Mouse (Mus musculus): ENCODE measurements around the gene Eya3. TPM values are rescaled to one million over a fixed set of nuclear protein-coding genes. Genes with fewer than 3 reads are reported as not detected.
"Not testable (repeated sequence)": the region's sequence is repeated elsewhere in the genome, so short reads cannot be mapped to it uniquely, and the experiment has no call there.

Gene Eya3
- 37.1 and 41.0 TPM in 2 replicates for polyA plus RNA-seq (2014; fragmentation: Nextera tagmentation; extraction: Ambion mirVana)

GRCm38 (mm10) chr4:132638461-132639190, at the start of gene Eya3:
Gene Eya3, plus strand, starts transcription at chr4:132638987.
- peak within 1 kb of the TSS; percentile 96 for H3K4me3 ChIP-seq (ENCODE audit: low read depth, low read length)
- no peak within 1 kb of the TSS for H3K27ac ChIP-seq (replicated peaks; ENCODE audit: low read depth, low read length)
- H3K36me3 ChIP-seq (replicated peaks; ENCODE audit: control insufficient read depth, insufficient read depth, low read depth, low read length): no peaks in the 10 kb centered on the region
- no peaks in the 10 kb centered on the region for H3K9me3 ChIP-seq (replicated peaks; ENCODE audit: control insufficient read depth, low read length)
- peak within 1 kb of the TSS; percentile 82 for H3K9ac ChIP-seq (replicated peaks; ENCODE audit: low read length)
- H3K4me2 ChIP-seq (ENCODE audit: low read depth, low read length): peak within 1 kb of the TSS; percentile 72
- DNase-seq (ENCODE audit: low spot score): peak; percentile 99
- ATAC-seq (replicated peaks; ENCODE audit: insufficient number of reproducible peaks, low FRiP score, low TSS enrichment, low read depth): peak; percentile 98
- no peaks in the 10 kb centered on the region for H3K4me1 ChIP-seq (ENCODE audit: control insufficient read depth, insufficient read depth, low read length)
- 1% methylated on average over 41 of the region's 41 CpGs for WGBS
- no peaks in the 10 kb centered on the region for H3K27me3 ChIP-seq (ENCODE audit: control insufficient read depth, insufficient read depth, low read length)

GRCm38 (mm10) chr4:132590642-132591041, 48.1 kb upstream of the Eya3 start:
- no peak overlapping the region for H3K4me3 ChIP-seq (ENCODE audit: low read depth, low read length)
- no peak overlapping the region for H3K27ac ChIP-seq (replicated peaks; ENCODE audit: low read depth, low read length)
- no peaks in the 10 kb centered on the region for H3K4me1 ChIP-seq (ENCODE audit: control insufficient read depth, insufficient read depth, low read length)
- DNase-seq (ENCODE audit: low spot score): no peak
- H3K4me2 ChIP-seq (ENCODE audit: low read depth, low read length): no peak overlapping the region
- ATAC-seq (replicated peaks; ENCODE audit: insufficient number of reproducible peaks, low FRiP score, low TSS enrichment, low read depth): no peak
- no peaks in the 10 kb centered on the region for H3K27me3 ChIP-seq (ENCODE audit: control insufficient read depth, insufficient read depth, low read length)
- no peaks in the 10 kb centered on the region for H3K36me3 ChIP-seq (replicated peaks; ENCODE audit: control insufficient read depth, insufficient read depth, low read depth, low read length)
- H3K9me3 ChIP-seq (replicated peaks; ENCODE audit: control insufficient read depth, low read length): no peaks in the 10 kb centered on the region
- no peak overlapping the region for H3K9ac ChIP-seq (replicated peaks; ENCODE audit: low read length)
- WGBS: 83% methylated on average over 10 of the region's 10 CpGs

GRCm38 (mm10) chr4:132592958-132593357, 45.8 kb upstream of the Eya3 start:
- Histone ChIP-seq H3K4me2 (ENCODE audit: low read depth, low read length) (no peak overlapping the region), H3K4me3 (ENCODE audit: low read depth, low read length) (no peak overlapping the region), H3K9me3 (replicated peaks; ENCODE audit: control insufficient read depth, low read length) (no peaks in the 10 kb centered on the region), H3K27ac (replicated peaks; ENCODE audit: low read depth, low read length) (no peak overlapping the region), H3K4me1 (ENCODE audit: control insufficient read depth, insufficient read depth, low read length) (no peaks in the 10 kb centered on the region), H3K36me3 (replicated peaks; ENCODE audit: control insufficient read depth, insufficient read depth, low read depth, low read length) (no peaks in the 10 kb centered on the region), H3K9ac (replicated peaks; ENCODE audit: low read length) (no peak overlapping the region), H3K27me3 (ENCODE audit: control insufficient read depth, insufficient read depth, low read length) (no peaks in the 10 kb centered on the region)
- WGBS: 92% methylated on average over 9 of the region's 9 CpGs
- ATAC-seq (replicated peaks; ENCODE audit: insufficient number of reproducible peaks, low FRiP score, low TSS enrichment, low read depth) (no peak), DNase-seq (ENCODE audit: low spot score) (no peak)

- no peak overlapping the region for H3K4me3 ChIP-seq (ENCODE audit: low read depth, low read length)
- no peaks in the 10 kb centered on the region for H3K27me3 ChIP-seq (ENCODE audit: control insufficient read depth, insufficient read depth, low read length)
- H3K36me3 ChIP-seq (replicated peaks; ENCODE audit: control insufficient read depth, insufficient read depth, low read depth, low read length): no peaks in the 10 kb centered on the region
- H3K4me1 ChIP-seq (ENCODE audit: control insufficient read depth, insufficient read depth, low read length): no peaks in the 10 kb centered on the region
- H3K9ac ChIP-seq (replicated peaks; ENCODE audit: low read length): no peak overlapping the region
- DNase-seq (ENCODE audit: low spot score) (no peak), ATAC-seq (replicated peaks; ENCODE audit: insufficient number of reproducible peaks, low FRiP score, low TSS enrichment, low read depth) (no peak)
- 35% methylated on average over 4 of the region's 4 CpGs for WGBS
- H3K9me3 ChIP-seq (replicated peaks; ENCODE audit: control insufficient read depth, low read length): no peaks in the 10 kb centered on the region
- H3K4me2 ChIP-seq (ENCODE audit: low read depth, low read length): no peak overlapping the region
- no peak overlapping the region for H3K27ac ChIP-seq (replicated peaks; ENCODE audit: low read depth, low read length)
Measured at GRCm38 (mm10) chr4:132594191-132594590, 44.6 kb upstream of the Eya3 start.

- H3K9me3 ChIP-seq (replicated peaks; ENCODE audit: control insufficient read depth, low read length): no peaks in the 10 kb centered on the region
- H3K36me3 ChIP-seq (replicated peaks; ENCODE audit: control insufficient read depth, insufficient read depth, low read depth, low read length): no peaks in the 10 kb centered on the region
- H3K4me2 ChIP-seq (ENCODE audit: low read depth, low read length): no peak overlapping the region
- H3K4me3 ChIP-seq (ENCODE audit: low read depth, low read length): no peak overlapping the region
- no peak overlapping the region for H3K27ac ChIP-seq (replicated peaks; ENCODE audit: low read depth, low read length)
- DNase-seq (ENCODE audit: low spot score) (no peak), ATAC-seq (replicated peaks; ENCODE audit: insufficient number of reproducible peaks, low FRiP score, low TSS enrichment, low read depth) (no peak)
- no peaks in the 10 kb centered on the region for H3K4me1 ChIP-seq (ENCODE audit: control insufficient read depth, insufficient read depth, low read length)
- 80% methylated on average over 2 of the region's 2 CpGs for WGBS
- H3K27me3 ChIP-seq (ENCODE audit: control insufficient read depth, insufficient read depth, low read length): no peaks in the 10 kb centered on the region
- no peak overlapping the region for H3K9ac ChIP-seq (replicated peaks; ENCODE audit: low read length)
Measured at GRCm38 (mm10) chr4:132598861-132599260, 39.9 kb upstream of the Eya3 start.

- no peaks in the 10 kb centered on the region for H3K36me3 ChIP-seq (replicated peaks; ENCODE audit: control insufficient read depth, insufficient read depth, low read depth, low read length)
- ATAC-seq (replicated peaks; ENCODE audit: insufficient number of reproducible peaks, low FRiP score, low TSS enrichment, low read depth): no peak
- no peaks in the 10 kb centered on the region for H3K4me1 ChIP-seq (ENCODE audit: control insufficient read depth, insufficient read depth, low read length)
- no peak overlapping the region for H3K4me2 ChIP-seq (ENCODE audit: low read depth, low read length)
- no peak overlapping the region for H3K27ac ChIP-seq (replicated peaks; ENCODE audit: low read depth, low read length)
- no peaks in the 10 kb centered on the region for H3K27me3 ChIP-seq (ENCODE audit: control insufficient read depth, insufficient read depth, low read length)
- no peaks in the 10 kb centered on the region for H3K9me3 ChIP-seq (replicated peaks; ENCODE audit: control insufficient read depth, low read length)
- no peak for DNase-seq (ENCODE audit: low spot score)
- H3K4me3 ChIP-seq (ENCODE audit: low read depth, low read length): no peak overlapping the region
- WGBS: 74% methylated on average over 3 of the region's 3 CpGs
- H3K9ac ChIP-seq (replicated peaks; ENCODE audit: low read length): no peak overlapping the region
Measured at GRCm38 (mm10) chr4:132599764-132600163, 39.0 kb upstream of the Eya3 start.

GRCm38 (mm10) chr4:132600465-132600864, 38.3 kb upstream of the Eya3 start:
- DNase-seq (ENCODE audit: low spot score): no peak
- H3K9me3 ChIP-seq (replicated peaks; ENCODE audit: control insufficient read depth, low read length): no peaks in the 10 kb centered on the region
- no peak for ATAC-seq (replicated peaks; ENCODE audit: insufficient number of reproducible peaks, low FRiP score, low TSS enrichment, low read depth)
- H3K4me2 ChIP-seq (ENCODE audit: low read depth, low read length): no peak overlapping the region
- H3K4me1 ChIP-seq (ENCODE audit: control insufficient read depth, insufficient read depth, low read length): no peaks in the 10 kb centered on the region
- H3K4me3 ChIP-seq (ENCODE audit: low read depth, low read length): no peak overlapping the region
- WGBS: 84% methylated on average over 6 of the region's 6 CpGs
- no peak overlapping the region for H3K9ac ChIP-seq (replicated peaks; ENCODE audit: low read length)
- no peaks in the 10 kb centered on the region for H3K27me3 ChIP-seq (ENCODE audit: control insufficient read depth, insufficient read depth, low read length)
- H3K36me3 ChIP-seq (replicated peaks; ENCODE audit: control insufficient read depth, insufficient read depth, low read depth, low read length): no peaks in the 10 kb centered on the region
- no peak overlapping the region for H3K27ac ChIP-seq (replicated peaks; ENCODE audit: low read depth, low read length)

- H3K27ac ChIP-seq (replicated peaks; ENCODE audit: low read depth, low read length); H3K9ac ChIP-seq (replicated peaks; ENCODE audit: low read length); H3K4me1 ChIP-seq (ENCODE audit: control insufficient read depth, insufficient read depth, low read length); H3K36me3 ChIP-seq (replicated peaks; ENCODE audit: control insufficient read depth, insufficient read depth, low read depth, low read length); ATAC-seq (replicated peaks; ENCODE audit: insufficient number of reproducible peaks, low FRiP score, low TSS enrichment, low read depth); H3K9me3 ChIP-seq (replicated peaks; ENCODE audit: control insufficient read depth, low read length); H3K4me3 ChIP-seq (ENCODE audit: low read depth, low read length); DNase-seq (ENCODE audit: low spot score); H3K27me3 ChIP-seq (ENCODE audit: control insufficient read depth, insufficient read depth, low read length); H3K4me2 ChIP-seq (ENCODE audit: low read depth, low read length): not testable (repeated sequence)
- 77% methylated on average over 5 of the region's 5 CpGs for WGBS
Measured at GRCm38 (mm10) chr4:132601242-132601641, 37.5 kb upstream of the Eya3 start.
